Mouse (Mus musculus) erythroblast, embryonic 14.5 days (primary cell): ENCODE results near the gene 4933417A18Rik. TPM values are rescaled to one million over a fixed set of nuclear protein-coding genes. Genes with fewer than 3 reads are reported as not detected.
"Not testable (repeated sequence)": the region's sequence is repeated elsewhere in the genome, so short reads cannot be mapped to it uniquely, and the experiment has no call there.

Source experiments
- H3K27me3 ChIP-seq: 2 replicates; pipeline ENCODE4 v1.6.1; 2012; ENCODE audit warnings: inconsistent platforms; ENCODE audit not compliant: control insufficient read depth
- H3K36me3 ChIP-seq: 2 replicates; pipeline ENCODE4 v1.6.1; 2012; ENCODE audit warnings: mild to moderate bottlenecking, inconsistent platforms; ENCODE audit not compliant: control insufficient read depth
- H3K4me1 ChIP-seq: 2 replicates; pipeline ENCODE4 v1.6.1; 2012; ENCODE audit warnings: inconsistent platforms; ENCODE audit not compliant: control insufficient read depth
- H3K4me3 ChIP-seq: replicated peaks from 2 replicates; pipeline ENCODE3; 2012; ENCODE audit warnings: moderate library complexity, mild to moderate bottlenecking, inconsistent platforms
- H3K9me3 ChIP-seq: 2 replicates; pipeline ENCODE4 v1.6.1; 2012; ENCODE audit warnings: low read length, inconsistent platforms, mixed read lengths; ENCODE audit not compliant: control insufficient read depth
- GATA1 ChIP-seq: IDR thresholded peaks from 2 replicates; pipeline ENCODE4 v1.6.1; 2012; ENCODE audit warnings: low read length, inconsistent platforms, mixed read lengths
- TAL1 ChIP-seq: IDR thresholded peaks from 3 replicates; pipeline ENCODE4 v1.6.1; 2012; ENCODE audit warnings: low read length, inconsistent platforms, mixed read lengths
- polyA plus RNA-seq: library from polyadenylated mRNA; stranded (reverse); fragments of >175 nt; gene quantifications from 2 replicates; pipeline ENCODE4 v1.2.3, GENCODE M21; 2012

Gene 4933417A18Rik
- polyA plus RNA-seq, 1 experiment: not detected

DNA sequence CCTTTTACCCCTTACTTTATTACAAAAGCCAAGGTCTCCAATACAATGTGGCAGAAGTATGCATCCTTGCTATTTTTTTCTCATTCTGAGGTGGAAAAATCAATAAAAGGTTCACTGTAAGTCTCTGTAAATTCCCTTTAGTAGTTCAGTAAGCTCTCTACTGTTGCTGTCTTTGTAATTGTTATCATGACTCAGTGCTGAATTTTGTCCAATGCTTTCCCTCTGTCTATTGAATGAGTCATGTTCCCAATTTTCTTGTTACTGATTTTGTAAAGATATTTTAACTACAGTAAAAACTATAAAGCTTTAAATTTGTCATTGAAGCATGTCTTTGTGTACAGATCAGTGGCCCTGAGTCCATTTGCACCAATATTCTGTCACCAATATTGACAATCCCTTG is 18.2 kb downstream of the 4933417A18Rik start:
- TF ChIP-seq GATA1 (no peak), TAL1 (no peak)
- Histone ChIP-seq H3K36me3 (no peaks in the 10 kb centered on the region), H3K9me3 (no peaks in the 10 kb centered on the region), H3K4me1 (no peaks in the 10 kb centered on the region), H3K27me3 (no peaks in the 10 kb centered on the region), H3K4me3 (no peak overlapping the region)

DNA sequence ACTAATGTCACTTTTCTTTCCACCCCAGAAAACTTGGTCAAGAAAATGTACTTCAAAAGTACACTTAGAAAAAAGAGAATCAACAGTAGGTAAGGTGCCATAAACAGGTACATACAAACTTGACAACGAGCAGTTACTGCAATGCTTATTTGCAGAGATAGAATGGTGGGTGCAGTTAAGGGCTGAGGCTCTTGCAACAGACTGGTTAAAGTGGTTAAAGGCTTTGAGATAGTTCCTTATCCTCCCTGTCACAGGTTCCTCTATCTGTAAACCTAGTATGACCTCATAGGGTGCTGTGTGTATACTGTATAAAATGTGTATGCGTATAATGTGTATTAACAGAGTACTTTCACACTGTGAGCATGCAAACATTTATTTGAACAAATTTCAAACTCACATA is 27.2 kb downstream of the 4933417A18Rik start:
- H3K4me1 ChIP-seq, H3K4me3 ChIP-seq, H3K9me3 ChIP-seq: not testable (repeated sequence)

DNA sequence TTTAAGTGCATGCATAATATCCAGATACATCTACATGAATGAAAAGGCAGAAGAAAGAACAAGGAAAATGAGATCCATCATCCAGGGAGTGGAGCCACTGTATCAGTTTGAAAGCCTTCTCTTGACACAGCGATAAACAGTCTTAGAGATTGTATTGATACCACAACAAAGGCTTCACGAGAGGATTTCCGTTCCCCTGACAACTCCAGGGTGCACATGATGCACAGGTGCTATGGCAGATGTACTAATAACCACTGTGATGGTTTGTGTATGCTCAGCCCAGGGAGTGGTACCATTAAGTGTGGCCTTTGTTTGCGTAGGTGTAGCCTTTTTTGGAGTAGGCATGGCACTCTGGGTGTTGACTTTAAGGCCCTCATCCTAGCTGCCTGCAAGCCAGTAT is 32.7 kb downstream of the 4933417A18Rik start:
- Histone ChIP-seq H3K27me3 (no peaks in the 10 kb centered on the region), H3K9me3 (no peaks in the 10 kb centered on the region), H3K4me1 (no peaks in the 10 kb centered on the region), H3K36me3 (no peaks in the 10 kb centered on the region), H3K4me3 (no peak overlapping the region)
- TF ChIP-seq TAL1 (no peak), GATA1 (no peak)

More for the DNA sequence above, 27.2 kb downstream of the 4933417A18Rik start:
- not testable (repeated sequence) for H3K36me3 ChIP-seq, H3K27me3 ChIP-seq

- not testable (repeated sequence) for H3K4me1 ChIP-seq, H3K36me3 ChIP-seq, H3K9me3 ChIP-seq, H3K27me3 ChIP-seq, H3K4me3 ChIP-seq
These were observed 33.9 kb downstream of the 4933417A18Rik start for GRCm38 (mm10) chr13:34958158-34958557.

- H3K36me3 ChIP-seq: no peaks in the 10 kb centered on the region
These were observed 37.0 kb downstream of the 4933417A18Rik start for GRCm38 (mm10) chr13:34960996-34961770.

DNA sequence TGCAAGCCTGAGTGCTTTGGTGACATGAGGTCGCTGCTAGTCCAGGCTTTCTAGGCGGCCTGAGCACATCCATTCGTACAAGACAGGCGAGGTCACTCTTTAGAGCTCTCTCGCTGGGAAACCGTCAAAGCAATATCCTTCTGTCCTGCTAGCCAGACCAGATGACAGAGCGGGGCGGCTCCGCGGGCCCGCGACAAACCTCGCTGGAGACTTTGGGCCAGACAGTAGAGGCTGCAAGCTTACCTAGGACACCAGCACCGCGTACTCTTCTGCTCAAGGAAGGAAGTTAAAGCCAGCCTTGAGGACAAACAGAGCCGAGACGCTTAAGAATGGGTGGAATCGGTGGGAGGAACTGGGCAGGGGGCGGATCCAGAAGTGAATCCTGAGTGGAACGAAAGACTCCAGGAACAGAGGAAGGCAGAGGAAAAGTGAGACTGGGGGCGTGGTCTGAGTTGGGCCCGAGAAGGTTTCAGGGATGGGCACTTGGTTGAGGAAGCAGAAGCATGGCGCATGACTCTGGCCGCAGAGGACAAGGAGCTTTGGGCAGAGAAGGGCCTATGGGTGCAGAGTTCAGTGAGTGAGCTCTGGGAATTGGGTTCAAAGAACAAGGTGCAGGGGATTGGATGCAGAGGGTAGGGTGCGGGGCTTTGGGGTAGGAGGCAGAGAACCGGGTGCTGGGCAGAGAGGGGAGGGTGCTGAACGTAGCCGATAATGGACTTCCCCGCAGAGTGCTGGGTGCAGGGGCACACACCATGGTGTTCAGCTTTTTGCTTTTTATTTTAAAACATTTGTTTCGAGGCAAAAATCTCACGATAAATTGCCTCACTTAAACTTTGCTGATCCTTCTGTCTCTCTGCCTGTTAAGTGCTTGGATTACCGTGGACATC is 39.5 kb downstream of the 4933417A18Rik start, which contains the start of gene Eci3:
Gene Eci3, minus strand, starts transcription at position 300 of the 887 bp plus-strand sequence.
- H3K36me3 ChIP-seq: no peaks in the 10 kb centered on the region
- H3K4me1 ChIP-seq: peaks cover 2% of the 10 kb centered on the region; the same call in 1 of the 2 replicates
- no peak within 1 kb of the TSS for H3K4me3 ChIP-seq
- peaks cover 45% of the 10 kb centered on the region for H3K27me3 ChIP-seq
- TF ChIP-seq TAL1 (no peak), GATA1 (no peak)
- no peaks in the 10 kb centered on the region for H3K9me3 ChIP-seq

More at GRCm38 (mm10) chr13:34960996-34961770, 37.0 kb downstream of the 4933417A18Rik start:
- Histone ChIP-seq H3K4me3 (no peak overlapping the region), H3K27me3 (peaks cover 36% of the 10 kb centered on the region), H3K9me3 (no peaks in the 10 kb centered on the region), H3K4me1 (peaks cover 2% of the 10 kb centered on the region; the same call in 1 of the 2 replicates)
- TF ChIP-seq GATA1: no peak
- no peak for TF ChIP-seq TAL1

DNA sequence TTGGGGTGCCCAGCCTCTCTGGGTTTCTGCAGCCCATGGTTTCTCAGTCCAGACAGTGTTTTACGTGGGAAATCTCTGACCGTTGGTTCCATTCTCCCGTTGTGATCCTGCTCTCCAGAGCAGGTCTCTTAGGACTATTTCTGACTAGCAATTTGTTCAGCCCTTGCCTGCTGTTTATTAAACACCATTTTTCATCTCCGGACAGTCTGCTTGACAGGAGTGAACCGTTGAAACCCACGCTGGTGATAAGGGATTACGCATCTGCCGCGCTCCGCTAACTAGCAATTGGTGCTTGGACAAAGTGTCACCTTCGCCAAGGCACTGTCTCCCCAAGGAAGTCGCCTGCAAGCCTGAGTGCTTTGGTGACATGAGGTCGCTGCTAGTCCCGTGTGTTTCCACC is 40.2 kb downstream of the 4933417A18Rik start:
- Histone ChIP-seq H3K36me3 (no peaks in the 10 kb centered on the region), H3K9me3 (no peaks in the 10 kb centered on the region), H3K4me3 (no peak overlapping the region), H3K4me1 (peaks cover 2% of the 10 kb centered on the region; the same call in 1 of the 2 replicates), H3K27me3 (peaks cover 50% of the 10 kb centered on the region)
- TF ChIP-seq GATA1 (no peak), TAL1 (no peak)

- no peak for TF ChIP-seq GATA1
- TF ChIP-seq TAL1: no peak
- Histone ChIP-seq H3K27me3 (peaks cover 50% of the 10 kb centered on the region), H3K4me1 (peaks cover 2% of the 10 kb centered on the region; the same call in 1 of the 2 replicates), H3K36me3 (no peaks in the 10 kb centered on the region), H3K4me3 (no peak overlapping the region), H3K9me3 (no peaks in the 10 kb centered on the region)
These were observed 40.7 kb downstream of the 4933417A18Rik start for GRCm38 (mm10) chr13:34964866-34965265.

- H3K4me1 ChIP-seq, H3K36me3 ChIP-seq, H3K4me3 ChIP-seq, H3K9me3 ChIP-seq: not testable (repeated sequence)
- peaks cover 50% of the 10 kb centered on the region for H3K27me3 ChIP-seq
These were observed 41.4 kb downstream of the 4933417A18Rik start for GRCm38 (mm10) chr13:34965647-34966046.

DNA sequence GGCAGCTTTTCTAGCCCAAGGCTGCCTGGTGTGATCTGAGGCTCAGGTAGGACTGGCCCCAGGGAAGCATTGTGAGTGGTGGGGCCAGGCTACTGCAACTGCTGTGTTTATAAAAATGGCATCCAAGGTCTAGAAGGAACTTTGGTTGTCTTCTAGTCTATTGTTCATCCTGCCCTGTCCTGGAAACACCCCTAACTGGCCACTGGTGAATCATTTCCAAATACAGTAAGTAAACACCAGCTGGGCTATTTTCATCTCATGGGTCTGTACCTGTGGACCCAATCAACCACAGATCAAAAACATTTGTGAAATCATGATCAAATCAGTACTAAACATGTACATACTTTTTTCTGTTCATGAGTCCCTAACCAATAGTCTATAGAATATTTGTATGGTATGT is 48.2 kb downstream of the 4933417A18Rik start:
- not testable (repeated sequence) for H3K4me3 ChIP-seq, H3K36me3 ChIP-seq

More for the DNA sequence above, 48.2 kb downstream of the 4933417A18Rik start:
- H3K4me1 ChIP-seq, H3K27me3 ChIP-seq, H3K9me3 ChIP-seq: not testable (repeated sequence)
